Mouse (Mus musculus) adrenal gland, adult 18-20 months (tissue): ENCODE measurements around the gene Mfsd14b. TPM values are rescaled to one million over a fixed set of nuclear protein-coding genes. Genes with fewer than 3 reads are reported as not detected.
A peak's percentile ranks its signal among the peaks of the same experiment; 100 is the strongest.

Experiments used
- DNase-seq, 2 experiments: peaks; one replicate each; pipeline ENCODE4 v3.0.0; 2021 to 2022; ENCODE audit warnings: low spot score in 2 of 2
- long read RNA-seq, 2 experiments: library from polyadenylated mRNA; stranded (forward); transcript quantifications; one replicate each; pipeline ENCODE4 v2.0.0; 2021
- total RNA-seq, 2 experiments: library from RNA; stranded (reverse); gene quantifications; 1 replicate in 1 of 2; 2 replicates in 1 of 2; pipeline ENCODE4 v1.2.3; 2021

The Mfsd14b gene
- total RNA-seq = 10 to 100 TPM; 33.9 to 46.3 TPM
- long read RNA-seq, experiment 1, transcript Mfsd14b-203 (12 exons, 3,832 nt) = major isoform, 55 of 57 reads
- long read RNA-seq, experiment 1, partial matches to known transcripts = 0 of 57 reads
- long read RNA-seq, experiment 1, other reads (novel, unspliced or antisense) = 2 of 57 reads
- long read RNA-seq, experiment 2, transcript Mfsd14b-203 (12 exons, 3,832 nt) = major isoform, 87 of 100 reads
- long read RNA-seq, experiment 2, partial matches to known transcripts = 5 of 100 reads
- long read RNA-seq, experiment 2, other reads (novel, unspliced or antisense) = 8 of 100 reads

GRCm38 (mm10) chr13:65112459-65113110, at the start of gene Mfsd14b:
Mfsd14b (minus strand) TSS chr13:65112975.
- peak; percentile 83 to 88 for DNase-seq

GRCm38 (mm10) chr13:65149940-65150339, 37.2 kb upstream of the Mfsd14b start, which contains the start of gene Olfr466:
Olfr466 (plus strand) TSS chr13:65150240.
- no peak for DNase-seq

GRCm38 (mm10) chr13:65137789-65138188, 25.0 kb upstream of the Mfsd14b start, which contains the start of gene Olfr465-ps1:
Olfr465-ps1 (plus strand) TSS chr13:65138089.
- no peak for DNase-seq

- DNase-seq = no peak
Measured at GRCm38 (mm10) chr13:65127063-65127847, 14.5 kb upstream of the Mfsd14b start.

GRCm38 (mm10) chr13:65122111-65122510, 9.3 kb upstream of the Mfsd14b start:
- DNase-seq = no peak

- no peak for DNase-seq
Measured at GRCm38 (mm10) chr13:65120984-65121383, 8.2 kb upstream of the Mfsd14b start.

- no peak for DNase-seq
Measured at GRCm38 (mm10) chr13:65113239-65113638, 464 bp upstream of the Mfsd14b start.

GRCm38 (mm10) chr13:65111961-65112360, 814 bp downstream of the Mfsd14b start:
- peak in 1 of 2 experiments; percentile 6 for DNase-seq

- DNase-seq = no peak
Measured at GRCm38 (mm10) chr13:65101232-65101631, 11.5 kb downstream of the Mfsd14b start.

GRCm38 (mm10) chr13:65100678-65101077, 12.1 kb downstream of the Mfsd14b start:
- no peak for DNase-seq

GRCm38 (mm10) chr13:65097018-65097417, 15.8 kb downstream of the Mfsd14b start:
- no peak for DNase-seq

- DNase-seq = no peak
Measured at GRCm38 (mm10) chr13:65095923-65096322, 16.9 kb downstream of the Mfsd14b start.

GRCm38 (mm10) chr13:65069969-65070368, 42.8 kb downstream of the Mfsd14b start:
- DNase-seq = no peak

GRCm38 (mm10) chr13:65052660-65053059, 60.1 kb downstream of the Mfsd14b start, which contains the start of gene Prss47:
Prss47 (minus strand) TSS chr13:65052760.
- no peak for DNase-seq

- peak in 1 of 2 experiments; percentile 3 for DNase-seq
Measured at GRCm38 (mm10) chr13:65035057-65035456, 77.7 kb downstream of the Mfsd14b start.

GRCm38 (mm10) chr13:65032758-65033157, 80.0 kb downstream of the Mfsd14b start, which contains the start of gene Spata31d1c:
Spata31d1c (plus strand) TSS chr13:65033058.
- DNase-seq = no peak

Other genes starting within 250 kb of the Mfsd14b start
- gene Cntnap3, start 209.0 kb downstream of the Mfsd14b start, total RNA-seq = under 1 TPM in 1 of 2 experiments, not detected in 1; 0.29 TPM
- gene Spata31, start 195.6 kb downstream of the Mfsd14b start, total RNA-seq = not detected
- not detected for gene Spata31d1c, start 79.9 kb downstream of the Mfsd14b start, total RNA-seq
- gene Prss47, start 60.2 kb downstream of the Mfsd14b start, total RNA-seq = not detected
- gene Olfr465-ps1, start 25.1 kb upstream of the Mfsd14b start, total RNA-seq = not detected
- gene Olfr466, start 37.3 kb upstream of the Mfsd14b start, total RNA-seq = not detected
- gene Nlrp4f, start 93.0 kb upstream of the Mfsd14b start, total RNA-seq = under 1 TPM in 1 of 2 experiments, not detected in 1; 0.20 TPM
- gene Gm10775, start 146.6 kb upstream of the Mfsd14b start, total RNA-seq = not detected
- gene Zfp369, start 165.8 kb upstream of the Mfsd14b start, total RNA-seq = 10 to 100 TPM; 21.8 to 23.9 TPM